Mouse (Mus musculus) testis, adult 2 months (tissue): ENCODE results near the gene Chst4. TPM values are rescaled to one million over a fixed set of nuclear protein-coding genes. Genes with fewer than 3 reads are reported as not detected.

Experiments used
- H3K27ac ChIP-seq: fragments of 200-500 bp; 2 replicates; pipeline ENCODE4 v1.5.1; 2012; ENCODE audit warnings: low read depth, low read length; ENCODE audit not compliant: control insufficient read depth, insufficient read depth
- H3K27me3 ChIP-seq: fragments of 200-500 bp; 2 replicates; pipeline ENCODE4 v1.6.1; 2012; ENCODE audit warnings: mild to moderate bottlenecking, low read length, moderate library complexity; ENCODE audit not compliant: control insufficient read depth, insufficient read depth
- H3K36me3 ChIP-seq: fragments of 200-500 bp; 2 replicates; pipeline ENCODE4 v1.6.1; 2012; ENCODE audit warnings: mild to moderate bottlenecking, low read length; ENCODE audit not compliant: control insufficient read depth, insufficient read depth
- H3K4me1 ChIP-seq: fragments of 200-500 bp; 2 replicates; pipeline ENCODE4 v1.6.1; 2012; ENCODE audit warnings: low read length; ENCODE audit not compliant: control insufficient read depth, insufficient read depth
- H3K4me3 ChIP-seq: fragments of 200-500 bp; 2 replicates; pipeline ENCODE4 v1.5.1; 2012; ENCODE audit warnings: low read depth, mild to moderate bottlenecking, low read length, moderate library complexity, mixed read lengths; ENCODE audit not compliant: control insufficient read depth
- CTCF ChIP-seq: fragments of 200-500 bp; IDR thresholded peaks from 2 replicates; pipeline ENCODE4 v1.5.1; 2012; ENCODE audit warnings: low read depth, mild to moderate bottlenecking, inconsistent platforms, low read length, moderate library complexity; ENCODE audit not compliant: control insufficient read depth, insufficient read depth, insufficient replicate concordance
- POLR2A ChIP-seq: fragments of 200-500 bp; IDR thresholded peaks from 2 replicates; pipeline ENCODE4 v1.6.1; 2012; ENCODE audit warnings: low read depth, mild to moderate bottlenecking, inconsistent platforms, low read length, moderate library complexity; ENCODE audit not compliant: control insufficient read depth
- polyA plus RNA-seq: library from polyadenylated mRNA; depleted of rRNA; stranded (reverse); fragments of >200 nt; gene quantifications from 2 replicates; pipeline ENCODE4 v1.2.3, GENCODE M21; 2012

The Chst4 gene
- polyA plus RNA-seq, 1 experiment, result 0.14 TPM

DNA sequence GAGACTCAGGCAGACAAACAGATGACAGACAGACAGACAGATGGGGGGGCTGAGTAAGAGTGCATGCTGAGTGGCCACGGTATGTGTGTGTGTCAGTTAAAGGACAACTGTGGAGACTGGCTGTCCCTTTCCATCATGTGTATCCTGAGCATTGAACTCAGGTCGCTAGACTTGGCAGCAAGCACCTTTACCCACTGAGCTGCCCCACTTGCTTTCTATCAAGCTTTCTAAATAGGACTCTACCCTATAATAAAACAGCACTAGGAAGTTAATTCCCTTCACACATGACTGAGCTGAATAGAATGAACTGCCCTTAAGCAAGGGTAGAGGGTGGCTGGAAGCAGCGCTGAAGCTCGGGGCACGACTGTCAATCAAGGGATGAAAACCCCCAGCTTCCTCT lies 47.4 kb downstream of the Chst4 start:
- no peak overlapping the region for H3K4me3 ChIP-seq
- no peaks in the 10 kb centered on the region for H3K36me3 ChIP-seq

DNA sequence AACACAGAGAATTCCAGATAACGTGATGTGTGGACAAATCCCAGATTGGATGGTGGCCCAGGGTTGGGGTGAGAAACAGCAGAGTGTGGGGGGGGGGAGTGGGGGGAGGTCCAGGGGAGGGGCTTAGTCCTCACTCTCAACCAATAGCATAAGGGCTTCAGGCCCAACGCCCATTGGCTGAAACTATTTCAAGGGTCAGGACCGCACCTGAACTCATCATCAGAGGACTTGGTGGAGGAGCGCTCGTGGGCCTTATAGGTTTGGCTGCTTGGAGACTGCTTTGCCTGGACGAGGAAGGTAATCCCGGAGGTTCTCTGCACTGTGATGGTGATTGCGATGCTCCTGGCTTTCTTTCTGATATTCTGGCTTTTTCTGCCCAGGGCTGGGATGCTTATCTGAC lies 49.3 kb downstream of the Chst4 start, which contains the start of gene Tat:
TSS of gene Tat (plus strand) at position 214 of the 400 bp plus-strand sequence.
- TF ChIP-seq POLR2A, result no peak
- TF ChIP-seq CTCF, result no peak
- H3K27ac ChIP-seq, result no peak within 1 kb of the TSS
- no peaks in the 10 kb centered on the region for H3K36me3 ChIP-seq
- H3K4me3 ChIP-seq, result no peak within 1 kb of the TSS
- H3K27me3 ChIP-seq, result no peaks in the 10 kb centered on the region
- H3K4me1 ChIP-seq, result no peaks in the 10 kb centered on the region

More for the DNA sequence above, 47.4 kb downstream of the Chst4 start:
- H3K27me3 ChIP-seq, result no peaks in the 10 kb centered on the region
- no peaks in the 10 kb centered on the region for H3K4me1 ChIP-seq
- H3K27ac ChIP-seq, result no peak overlapping the region
- no peak for TF ChIP-seq CTCF
- TF ChIP-seq POLR2A, result no peak

DNA sequence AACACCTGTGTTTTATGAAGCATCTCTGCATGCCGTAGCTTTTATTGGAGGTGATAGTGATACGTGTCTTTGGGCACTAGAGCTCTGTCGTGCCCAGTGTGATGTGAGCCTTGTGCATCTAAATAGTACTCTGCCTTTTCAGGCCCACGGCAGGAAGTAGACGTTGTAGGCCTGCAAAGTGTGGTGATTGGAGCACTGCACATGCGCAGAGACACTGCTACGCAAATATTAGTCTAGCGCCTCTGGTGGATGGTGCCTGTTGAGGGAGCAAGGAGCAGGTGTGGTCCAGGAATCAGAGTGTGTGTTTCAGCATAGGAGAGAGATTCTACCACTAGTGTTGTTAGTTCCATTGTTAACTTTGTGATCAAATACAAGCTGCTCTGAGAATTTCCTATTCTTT lies 50.4 kb downstream of the Chst4 start:
- Histone ChIP-seq H3K4me1 (no peaks in the 10 kb centered on the region), H3K27me3 (no peaks in the 10 kb centered on the region), H3K4me3 (no peak overlapping the region), H3K27ac (no peak overlapping the region), H3K36me3 (no peaks in the 10 kb centered on the region)
- TF ChIP-seq POLR2A (no peak), CTCF (peak; percentile 13; the same call in 1 of the 2 replicates)

DNA sequence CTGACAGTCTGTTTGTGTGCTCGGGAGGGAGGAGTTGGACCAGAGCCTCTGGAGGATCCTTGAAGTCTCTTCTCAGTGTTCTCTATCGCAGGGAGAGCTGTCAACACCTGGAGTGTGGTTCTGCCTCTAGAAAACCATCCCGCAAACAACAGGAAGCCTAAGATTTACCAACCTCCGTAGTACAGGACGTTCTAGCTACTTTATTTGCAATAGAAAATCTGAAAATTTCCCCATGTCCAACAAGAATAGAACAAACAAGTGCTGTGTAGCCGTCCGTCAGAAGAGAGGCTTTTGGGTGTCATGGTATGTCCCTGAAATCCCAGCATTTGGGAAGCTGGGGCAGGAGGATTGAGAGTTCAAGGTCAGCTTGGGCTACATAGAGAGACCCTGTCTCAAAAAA lies 51.8 kb downstream of the Chst4 start:
- Histone ChIP-seq H3K4me3 (no peak overlapping the region), H3K36me3 (no peaks in the 10 kb centered on the region), H3K27ac (no peak overlapping the region), H3K27me3 (no peaks in the 10 kb centered on the region), H3K4me1 (no peaks in the 10 kb centered on the region)
- TF ChIP-seq CTCF (no peak), POLR2A (no peak)

- H3K4me1 ChIP-seq, result peaks cover 6% of the 10 kb centered on the region
Measured at GRCm38 (mm10) chr8:109986384-109986783, 53.2 kb downstream of the Chst4 start.

DNA sequence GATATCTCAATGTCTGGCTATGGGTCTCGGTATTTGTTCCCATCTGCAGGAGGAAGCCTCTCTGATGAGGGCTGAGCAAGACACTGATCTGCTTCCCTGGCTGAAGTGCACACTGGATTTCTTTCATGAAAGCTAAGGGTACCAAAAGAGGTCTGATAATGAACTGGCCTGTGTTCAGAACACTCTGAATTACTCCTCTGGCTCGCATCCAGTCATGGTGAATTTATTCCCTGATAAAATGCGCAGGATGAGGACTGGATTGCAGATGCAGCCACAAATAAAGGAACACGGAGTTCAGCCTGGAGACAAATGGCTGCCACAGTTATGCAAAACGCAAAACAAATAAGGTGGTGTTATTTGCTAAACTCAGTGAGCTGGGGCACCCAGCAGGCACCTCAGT lies 55.6 kb downstream of the Chst4 start:
- Histone ChIP-seq H3K4me1 (peaks cover 6% of the 10 kb centered on the region), H3K27ac (peak overlapping the region; percentile 70), H3K27me3 (no peaks in the 10 kb centered on the region), H3K36me3 (no peaks in the 10 kb centered on the region), H3K4me3 (no peak overlapping the region)
- TF ChIP-seq CTCF (no peak), POLR2A (no peak)

More at GRCm38 (mm10) chr8:109986384-109986783, 53.2 kb downstream of the Chst4 start:
- H3K27ac ChIP-seq, result no peak overlapping the region
- TF ChIP-seq CTCF (no peak), POLR2A (no peak)
- H3K4me3 ChIP-seq, result no peak overlapping the region
- no peaks in the 10 kb centered on the region for H3K27me3 ChIP-seq
- H3K36me3 ChIP-seq, result no peaks in the 10 kb centered on the region

GRCm38 (mm10) chr8:109982386-109983105 lies 57.0 kb downstream of the Chst4 start:
- Histone ChIP-seq H3K27me3 (no peaks in the 10 kb centered on the region), H3K36me3 (no peaks in the 10 kb centered on the region), H3K27ac (no peak overlapping the region), H3K4me1 (peaks cover 6% of the 10 kb centered on the region), H3K4me3 (no peak overlapping the region)
- no peak for TF ChIP-seq CTCF
